Comparison of ENCODE assay signal across 8 mouse cellular contexts in the genomic region with DNA sequence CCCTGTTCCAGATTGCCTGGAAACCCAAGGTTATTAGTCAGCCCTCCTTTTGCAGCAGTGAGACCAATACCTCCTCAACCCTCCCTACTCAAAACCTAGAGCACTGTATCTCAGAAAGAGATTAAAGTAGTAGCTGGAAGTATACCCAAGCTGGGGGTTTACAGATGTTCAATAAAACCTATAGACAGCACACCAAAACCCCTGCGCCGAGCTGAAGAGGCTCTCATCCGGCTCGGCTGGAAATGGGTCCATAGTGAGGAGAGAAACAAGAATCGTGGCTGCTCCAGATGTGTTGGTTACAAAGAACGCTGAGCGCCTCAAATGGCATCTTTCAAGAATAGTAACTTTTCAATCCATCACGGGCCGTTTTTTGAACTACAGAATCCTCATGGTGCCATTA.
"Had no signal": no experiment of that assay in that cellular context is flagged by ENCODE, and none has a peak within 500 bp of the region (broad histone marks: within the 10 kb centered on the region; RNA-seq: fewer than 3 reads in every experiment).

No protein-coding gene starts in this region.

- DNase-seq: kidney, postnatal 10 days; kidney, postnatal 4 days; lung, adult 18-20 months; thymus, postnatal 4 days had no signal

- H3K27ac ChIP-seq: left cerebral cortex, adult 2 months; liver, embryonic 14.5 days; midbrain, embryonic 12.5 days; stomach, postnatal 0 days had no signal

- H3K9ac ChIP-seq: liver, embryonic 14.5 days; midbrain, embryonic 12.5 days had no signal

- H3K36me3 ChIP-seq: midbrain, embryonic 12.5 days had no signal

- H3K4me2 ChIP-seq: midbrain, embryonic 12.5 days had no signal

- H3K9me3 ChIP-seq: midbrain, embryonic 12.5 days had no signal

- H3K4me3 ChIP-seq: left cerebral cortex, adult 2 months; midbrain, embryonic 12.5 days had no signal

- H3K4me1 ChIP-seq: midbrain, embryonic 12.5 days had no signal

- H3K27me3 ChIP-seq: midbrain, embryonic 12.5 days had no signal
